ENCODE assay signal across 1 mouse cellular context in genomic region chr19:44215255-44215654, GRCm38 (mm10).
TF ChIP-seq lines count a peak whose summit lies in the region.

No protein-coding gene starts in this region.

TF ChIP-seq in CH12.LX, 34 proteins besides CTCF, POLR2A, EP300 and RAD21 (continued from another document):
- TF ChIP-seq MXI1 (IDR thresholded peaks at IDR 0.05; ENCODE audit: low read depth, low read length) (no peak), MAZ (IDR thresholded peaks at IDR 0.05; ENCODE audit: low read depth, low read length) (no peak), ZKSCAN1 (IDR thresholded peaks at IDR 0.05; ENCODE audit: borderline replicate concordance, low read depth, low read length) (no peak), PAX5 (IDR thresholded peaks at IDR 0.05; ENCODE audit: low read length) (no peak), BHLHE40 (IDR thresholded peaks at IDR 0.05; ENCODE audit: low read depth, low read length) (no peak), SIN3A (IDR thresholded peaks at IDR 0.05; ENCODE audit: low read length) (no peak), MYC (IDR thresholded peaks at IDR 0.05; ENCODE audit: low read depth, low read length) (no peak), MAX (IDR thresholded peaks at IDR 0.05; ENCODE audit: low read length) (no peak), CHD2 (IDR thresholded peaks at IDR 0.05; ENCODE audit: low read length) (no peak), IRF4 (IDR thresholded peaks at IDR 0.05; ENCODE audit: low read depth, low read length) (no peak), E2F4 (IDR thresholded peaks at IDR 0.05; ENCODE audit: insufficient replicate concordance, low read depth, low read length) (no peak), TBP (conservative IDR thresholded peaks at IDR 0.05; ENCODE audit: low read depth, low read length) (no peak), TCF12 (IDR thresholded peaks at IDR 0.05; ENCODE audit: low read depth, low read length) (no peak), GABPA (IDR thresholded peaks at IDR 0.05; ENCODE audit: insufficient replicate concordance, low read depth, low read length) (no peak), MAFK (IDR thresholded peaks at IDR 0.05; ENCODE audit: insufficient replicate concordance, low read length) (no peak)
